Mouse (Mus musculus) lung, postnatal 4 days (tissue): Measurements from ENCODE around the gene Gp9.

Experiments used
- DNase-seq, 2 experiments: peaks; one replicate each; pipeline ENCODE4 v3.0.0; 2021

The Gp9 gene

DNA sequence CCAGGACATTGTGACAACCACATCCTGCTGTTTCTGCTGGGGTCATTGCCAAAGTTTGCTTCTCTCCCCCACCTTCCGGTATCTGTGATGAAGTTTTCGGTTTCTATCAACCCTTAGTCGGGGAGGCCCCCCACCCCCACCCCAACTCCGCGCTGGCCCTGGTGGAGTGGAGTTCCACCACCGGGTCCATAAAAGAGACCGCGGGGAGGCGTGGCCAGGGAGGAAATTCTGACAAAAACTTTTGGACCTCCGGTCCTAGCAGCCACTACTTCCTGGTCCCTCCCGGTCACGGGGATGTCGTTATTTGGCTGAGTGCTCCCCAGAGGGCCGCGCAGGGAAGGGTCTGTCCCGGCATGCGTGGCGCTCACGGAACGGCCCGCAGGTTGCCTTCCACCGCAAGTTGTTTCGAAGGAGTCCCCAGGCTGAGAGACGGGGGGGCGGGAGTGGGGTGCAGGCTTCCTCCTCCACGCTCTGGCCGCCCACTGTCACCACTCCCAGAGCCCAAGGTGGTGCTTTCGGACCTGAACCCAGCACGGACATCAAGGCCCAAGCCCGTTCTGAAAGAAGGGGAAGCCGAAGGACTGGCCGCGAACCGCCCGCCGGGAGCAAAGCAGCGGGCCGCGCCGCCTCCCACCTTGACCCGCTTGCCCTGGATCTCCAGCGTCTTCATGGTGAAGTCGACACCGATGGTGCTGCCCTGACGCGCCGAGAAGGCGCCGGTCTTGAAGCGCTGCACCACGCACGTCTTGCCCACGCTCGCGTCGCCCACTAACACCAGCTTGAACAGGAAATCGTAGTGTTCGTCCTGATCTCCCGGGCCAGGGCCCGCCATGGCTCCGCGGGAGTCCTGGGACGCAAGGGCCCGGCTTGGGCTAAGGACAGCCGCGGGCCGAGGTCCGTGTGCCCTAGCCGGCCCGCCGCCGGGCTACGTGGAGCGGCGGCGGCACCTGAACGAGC, 33.1 kb downstream of the Gp9 start:
- DNase-seq = peak; percentile 81 to 84

DNA sequence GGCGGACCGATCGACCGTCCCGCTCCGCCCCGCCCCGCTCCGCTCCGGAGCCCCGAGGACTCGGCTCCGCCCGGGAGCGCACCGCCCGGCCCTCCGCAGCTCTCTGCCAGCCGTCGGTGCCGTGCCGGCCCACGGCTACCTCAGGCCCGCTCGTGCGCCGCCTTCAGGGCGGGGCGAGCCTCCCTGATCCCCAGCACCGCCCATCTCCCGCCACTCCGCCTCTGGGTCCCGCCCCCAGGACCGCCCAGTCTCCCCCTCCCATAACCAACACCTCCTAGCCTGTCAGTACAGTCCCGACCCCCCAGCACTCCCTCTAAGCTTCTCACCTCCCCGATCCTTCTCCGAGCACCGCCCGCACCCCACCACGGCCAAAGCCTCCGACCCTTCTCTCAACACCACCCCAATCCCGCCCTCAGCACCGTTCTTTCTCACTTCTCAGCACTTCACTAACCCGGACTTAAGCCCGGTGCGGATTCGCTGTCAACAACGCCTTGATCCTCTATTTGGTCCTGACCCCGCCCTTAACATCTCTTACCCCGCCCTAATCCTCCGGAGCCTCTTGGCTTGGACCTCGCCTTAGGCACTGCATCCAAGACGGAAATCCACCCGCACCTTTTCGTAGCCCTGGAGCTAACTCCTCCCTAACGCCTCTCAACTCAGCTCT, 33.9 kb downstream of the Gp9 start, which contains the start of gene Rab43:
Gene Rab43 (minus strand): TSS at position 490 of the 664 bp plus-strand sequence.
- DNase-seq = peak; percentile 96

DNA sequence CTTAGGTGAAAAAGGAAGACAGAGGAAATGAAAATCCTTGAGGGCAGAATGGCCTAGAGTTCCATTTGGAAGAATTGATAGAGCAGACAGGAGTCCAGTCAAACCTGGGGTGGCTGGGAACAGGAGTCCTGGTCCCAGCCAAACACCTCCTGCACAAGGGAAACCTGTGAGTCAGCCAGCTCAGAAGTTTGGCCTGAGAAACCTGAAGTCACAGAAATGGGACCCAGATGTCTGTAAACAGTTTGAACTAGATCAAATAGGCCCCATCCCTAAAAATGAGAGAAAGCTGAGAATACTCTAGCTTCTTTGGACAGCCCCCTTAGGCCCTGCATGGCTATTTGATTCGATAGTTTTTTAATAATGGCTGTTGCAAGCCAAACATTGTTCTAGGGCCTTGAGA, 34.8 kb downstream of the Gp9 start:
- DNase-seq = no peak

DNA sequence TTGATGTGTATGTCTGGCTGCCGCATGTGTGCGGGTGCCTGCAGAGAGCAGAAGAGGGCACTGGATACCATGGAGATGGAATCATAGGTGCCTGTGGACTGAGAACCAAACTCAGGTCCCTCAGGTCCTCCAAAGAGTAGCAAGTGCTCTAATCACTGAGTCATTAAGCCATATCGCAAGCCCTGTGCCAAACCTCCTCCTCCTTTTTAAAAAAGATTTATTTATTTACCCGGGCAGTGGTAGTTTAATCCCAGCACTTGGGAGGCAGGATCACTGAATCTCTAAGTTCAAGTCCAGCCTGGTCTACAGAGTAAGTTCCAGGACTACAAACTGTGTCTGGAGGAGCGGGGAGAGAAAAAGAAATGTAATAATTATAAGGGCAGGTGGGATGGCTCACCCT, 36.6 kb downstream of the Gp9 start:
- no peak for DNase-seq

DNA sequence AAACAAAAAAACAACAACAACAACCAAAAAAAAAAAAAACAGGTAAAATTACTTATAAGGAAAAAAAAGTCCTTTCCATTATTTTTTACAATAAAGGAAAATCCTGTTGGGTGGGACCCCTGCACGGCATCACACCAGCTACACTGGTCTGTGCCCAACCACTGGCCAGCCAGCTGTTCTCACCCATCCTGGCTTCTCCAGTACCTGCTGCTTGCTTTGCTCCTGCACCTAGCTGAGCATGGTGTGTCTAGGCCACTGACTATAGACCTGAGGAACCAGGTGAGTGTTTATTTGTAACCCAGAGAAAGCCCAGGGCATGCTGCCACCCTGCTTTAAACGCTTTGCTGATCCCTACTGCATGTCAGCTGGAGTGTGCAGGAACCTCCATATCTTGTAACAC, 42.5 kb downstream of the Gp9 start:
- no peak for DNase-seq
